Mouse (Mus musculus): Measurements from ENCODE around the gene Mtx2. TPM values are rescaled to one million over a fixed set of nuclear protein-coding genes. Genes with fewer than 3 reads are reported as not detected.
A peak's percentile ranks its signal among the peaks of the same experiment; 100 is the strongest.

The Mtx2 gene
- total and polyA plus RNA-seq, 3 experiments: 69.9 to 96.4 (median 93.3) TPM

GRCm38 (mm10) chr2:74825371-74825729 is 253 bp upstream of the Mtx2 start:
- Histone ChIP-seq H3K36me3 (replicated peaks) (peaks cover 3% of the 10 kb centered on the region), H3K27me3 (ENCODE audit: insufficient read depth, low read length) (no peaks in the 10 kb centered on the region), H3K4me3 (ENCODE audit: low read depth, low read length) (peak overlapping the region; percentile 98), H3K9me3 (replicated peaks) (no peaks in the 10 kb centered on the region), H3K4me1 (ENCODE audit: insufficient read depth, low read depth, low read length) (peaks cover 26% of the 10 kb centered on the region)
- TF ChIP-seq CTCF (IDR thresholded peaks at IDR 0.05; ENCODE audit: low read depth, low read length) (no peak), GATA2 (IDR thresholded peaks at IDR 0.05; ENCODE audit: borderline replicate concordance, low read depth, low read length) (no peak)
- no peak for DNase-seq (ENCODE audit: low spot score)
- ATAC-seq (ENCODE audit: extremely low read depth, insufficient number of reproducible peaks, low FRiP score, poor library complexity, severe bottlenecking): 0 out of 2 replicates have a peak, but pooled peaks have one; percentile 29

DNA sequence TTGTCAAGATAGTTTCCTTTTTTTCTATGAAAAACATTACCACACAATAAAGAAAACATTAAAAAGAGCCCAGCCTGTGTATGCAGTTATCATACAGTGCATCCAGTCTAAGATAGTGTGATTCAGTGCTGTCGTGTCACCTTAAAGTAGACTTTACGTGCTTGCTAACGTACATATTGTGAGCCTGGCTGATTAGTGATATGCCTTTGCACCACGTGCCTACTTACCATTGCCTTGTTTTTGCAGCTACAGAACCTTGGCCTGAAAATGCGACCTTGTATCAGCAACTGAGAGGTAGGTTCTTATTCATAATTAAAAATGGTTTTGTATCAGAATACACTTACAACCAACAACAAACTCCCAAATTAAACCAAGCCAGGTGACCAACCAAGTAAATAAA is 21.4 kb downstream of the Mtx2 start:
- no peak for DNase-seq (ENCODE audit: low spot score)
- peak; percentile 82 for ATAC-seq (ENCODE audit: extremely low read depth, insufficient number of reproducible peaks, low FRiP score, poor library complexity, severe bottlenecking)
- peaks cover 37% of the 10 kb centered on the region for H3K4me1 ChIP-seq (ENCODE audit: insufficient read depth, low read depth, low read length)

GRCm38 (mm10) chr2:74847516-74847915 is 21.9 kb downstream of the Mtx2 start:
- no peak; the same call in 1 of the 2 replicates for ATAC-seq (ENCODE audit: extremely low read depth, insufficient number of reproducible peaks, low FRiP score, poor library complexity, severe bottlenecking)
- Histone ChIP-seq H3K4me3 (ENCODE audit: low read depth, low read length) (no peak overlapping the region), H3K27me3 (ENCODE audit: insufficient read depth, low read length) (no peaks in the 10 kb centered on the region), H3K9me3 (replicated peaks) (no peaks in the 10 kb centered on the region), H3K4me1 (ENCODE audit: insufficient read depth, low read depth, low read length) (peaks cover 37% of the 10 kb centered on the region), H3K36me3 (replicated peaks) (peaks cover 27% of the 10 kb centered on the region)
- DNase-seq (ENCODE audit: low spot score): no peak
- TF ChIP-seq GATA1 (IDR thresholded peaks at IDR 0.05; ENCODE audit: borderline replicate concordance, low read length) (no peak), GATA2 (IDR thresholded peaks at IDR 0.05; ENCODE audit: borderline replicate concordance, low read depth, low read length) (no peak), POLR2AphosphoS5 (IDR thresholded peaks at IDR 0.05; ENCODE audit: insufficient replicate concordance, low read depth, low read length) (no peak), CTCF (IDR thresholded peaks at IDR 0.05; ENCODE audit: low read depth, low read length) (no peak), TAL1 (conservative IDR thresholded peaks at IDR 0.05; ENCODE audit: low read depth, low read length) (no peak)

More for the DNA sequence above, 21.4 kb downstream of the Mtx2 start:
- Histone ChIP-seq H3K4me3 (ENCODE audit: low read depth, low read length) (peak overlapping the region; percentile 30; the same call in 1 of the 2 replicates), H3K36me3 (replicated peaks) (peaks cover 25% of the 10 kb centered on the region), H3K27me3 (ENCODE audit: insufficient read depth, low read length) (no peaks in the 10 kb centered on the region), H3K9me3 (replicated peaks) (no peaks in the 10 kb centered on the region)
- TF ChIP-seq GATA1 (IDR thresholded peaks at IDR 0.05; ENCODE audit: borderline replicate concordance, low read length) (no peak), GATA2 (IDR thresholded peaks at IDR 0.05; ENCODE audit: borderline replicate concordance, low read depth, low read length) (no peak), POLR2AphosphoS5 (IDR thresholded peaks at IDR 0.05; ENCODE audit: insufficient replicate concordance, low read depth, low read length) (no peak), CTCF (IDR thresholded peaks at IDR 0.05; ENCODE audit: low read depth, low read length) (no peak), TAL1 (conservative IDR thresholded peaks at IDR 0.05; ENCODE audit: low read depth, low read length) (no peak)

GRCm38 (mm10) chr2:74850036-74850435 is 24.4 kb downstream of the Mtx2 start:
- DNase-seq (ENCODE audit: low spot score) (no peak), ATAC-seq (ENCODE audit: extremely low read depth, insufficient number of reproducible peaks, low FRiP score, poor library complexity, severe bottlenecking) (no peak)

GRCm38 (mm10) chr2:74862070-74862476 is 36.5 kb downstream of the Mtx2 start:
- DNase-seq (ENCODE audit: low spot score) (peak; percentile 5), ATAC-seq (ENCODE audit: extremely low read depth, insufficient number of reproducible peaks, low FRiP score, poor library complexity, severe bottlenecking) (peak; percentile 97)
- Histone ChIP-seq H3K9me3 (replicated peaks) (no peaks in the 10 kb centered on the region), H3K4me1 (ENCODE audit: insufficient read depth, low read depth, low read length) (peaks cover 37% of the 10 kb centered on the region), H3K4me3 (ENCODE audit: low read depth, low read length) (peak overlapping the region; percentile 44; the same call in 1 of the 2 replicates), H3K27me3 (ENCODE audit: insufficient read depth, low read length) (no peaks in the 10 kb centered on the region), H3K36me3 (replicated peaks) (peaks cover 30% of the 10 kb centered on the region)
- TF ChIP-seq TAL1 (conservative IDR thresholded peaks at IDR 0.05; ENCODE audit: low read depth, low read length) (peak; percentile 86), GATA1 (IDR thresholded peaks at IDR 0.05; ENCODE audit: borderline replicate concordance, low read length) (no peak)

More at GRCm38 (mm10) chr2:74850036-74850435, 24.4 kb downstream of the Mtx2 start:
- H3K36me3 ChIP-seq (replicated peaks): peaks cover 15% of the 10 kb centered on the region
- no peaks in the 10 kb centered on the region for H3K27me3 ChIP-seq (ENCODE audit: insufficient read depth, low read length)
- no peak overlapping the region for H3K4me3 ChIP-seq (ENCODE audit: low read depth, low read length)
- H3K4me1 ChIP-seq (ENCODE audit: insufficient read depth, low read depth, low read length): peaks cover 26% of the 10 kb centered on the region
- no peak for TF ChIP-seq GATA1 (IDR thresholded peaks at IDR 0.05; ENCODE audit: borderline replicate concordance, low read length)
- TF ChIP-seq GATA2 (IDR thresholded peaks at IDR 0.05; ENCODE audit: borderline replicate concordance, low read depth, low read length): no peak
- no peak for TF ChIP-seq CTCF (IDR thresholded peaks at IDR 0.05; ENCODE audit: low read depth, low read length)
- TF ChIP-seq POLR2AphosphoS5 (IDR thresholded peaks at IDR 0.05; ENCODE audit: insufficient replicate concordance, low read depth, low read length): no peak
- no peak for TF ChIP-seq TAL1 (conservative IDR thresholded peaks at IDR 0.05; ENCODE audit: low read depth, low read length)
- no peaks in the 10 kb centered on the region for H3K9me3 ChIP-seq (replicated peaks)

GRCm38 (mm10) chr2:74865414-74865813 is 39.8 kb downstream of the Mtx2 start:
- no peak for DNase-seq (ENCODE audit: low spot score)
- peaks cover 33% of the 10 kb centered on the region for H3K36me3 ChIP-seq (replicated peaks)
- H3K4me1 ChIP-seq (ENCODE audit: insufficient read depth, low read depth, low read length): peaks cover 38% of the 10 kb centered on the region
- no peaks in the 10 kb centered on the region for H3K27me3 ChIP-seq (ENCODE audit: insufficient read depth, low read length)
- H3K9me3 ChIP-seq (replicated peaks): no peaks in the 10 kb centered on the region
- no peak overlapping the region for H3K4me3 ChIP-seq (ENCODE audit: low read depth, low read length)
- peak; percentile 19; the same call in 1 of the 2 replicates for ATAC-seq (ENCODE audit: extremely low read depth, insufficient number of reproducible peaks, low FRiP score, poor library complexity, severe bottlenecking)
- TF ChIP-seq CTCF (IDR thresholded peaks at IDR 0.05; ENCODE audit: low read depth, low read length) (no peak), TAL1 (conservative IDR thresholded peaks at IDR 0.05; ENCODE audit: low read depth, low read length) (peak; percentile 39; the same call in 1 of the 2 replicates)

- peaks cover 39% of the 10 kb centered on the region for H3K4me1 ChIP-seq (ENCODE audit: insufficient read depth, low read depth, low read length)
- H3K36me3 ChIP-seq (replicated peaks): peaks cover 53% of the 10 kb centered on the region
- DNase-seq (ENCODE audit: low spot score) (no peak), ATAC-seq (ENCODE audit: extremely low read depth, insufficient number of reproducible peaks, low FRiP score, poor library complexity, severe bottlenecking) (peak; percentile 81)
- no peaks in the 10 kb centered on the region for H3K9me3 ChIP-seq (replicated peaks)
- TF ChIP-seq GATA1 (IDR thresholded peaks at IDR 0.05; ENCODE audit: borderline replicate concordance, low read length) (no peak), TAL1 (conservative IDR thresholded peaks at IDR 0.05; ENCODE audit: low read depth, low read length) (peak; percentile 55), CTCF (IDR thresholded peaks at IDR 0.05; ENCODE audit: low read depth, low read length) (no peak), GATA2 (IDR thresholded peaks at IDR 0.05; ENCODE audit: borderline replicate concordance, low read depth, low read length) (no peak), POLR2AphosphoS5 (IDR thresholded peaks at IDR 0.05; ENCODE audit: insufficient replicate concordance, low read depth, low read length) (no peak)
- H3K4me3 ChIP-seq (ENCODE audit: low read depth, low read length): no peak overlapping the region
- H3K27me3 ChIP-seq (ENCODE audit: insufficient read depth, low read length): no peaks in the 10 kb centered on the region
Observed at GRCm38 (mm10) chr2:74874043-74874442, 48.4 kb downstream of the Mtx2 start.

Measured in G1E (cell line).